Mouse (Mus musculus) embryonic facial prominence, embryonic 14.5 days (tissue): ENCODE measurements around the gene Ybx2. TPM values are rescaled to one million over a fixed set of nuclear protein-coding genes. Genes with fewer than 3 reads are reported as not detected.
"Not testable (repeated sequence)": the region's sequence is repeated elsewhere in the genome, so short reads cannot be mapped to it uniquely, and the experiment has no call there.

ENCODE experiments used
- ATAC-seq: fragments of 200-750 bp; cut with Nextera tagmentation; 2 replicates; pipeline ENCODE4 v1.8.0; 2017; ENCODE audit warnings: low read depth, moderate number of reproducible peaks, moderate TSS enrichment
- DNase-seq: peaks from one replicate; pipeline ENCODE4 v3.0.0-alpha.2; 2015; ENCODE audit warnings: low spot score
- H3K27ac ChIP-seq: fragments of 300-500 bp; sonication (generic); replicated peaks from 2 replicates; pipeline ENCODE4 v1.5.1; 2014; ENCODE audit warnings: low read depth, mild to moderate bottlenecking, low read length, moderate library complexity
- H3K27me3 ChIP-seq: fragments of 300-500 bp; sonication (generic); replicated peaks from 2 replicates; pipeline ENCODE4 v1.6.1; 2014; ENCODE audit warnings: low read length; ENCODE audit not compliant: control insufficient read depth, insufficient read depth
- H3K36me3 ChIP-seq: fragments of 300-500 bp; sonication (generic); 2 replicates; pipeline ENCODE4 v1.6.1; 2014; ENCODE audit warnings: low read length, mixed read lengths; ENCODE audit not compliant: control insufficient read depth, insufficient read depth
- H3K4me1 ChIP-seq: fragments of 300-500 bp; sonication (generic); 2 replicates; pipeline ENCODE4 v1.6.1; 2014; ENCODE audit warnings: antibody characterized with exemption, low read length; ENCODE audit not compliant: control insufficient read depth, insufficient read depth
- H3K4me2 ChIP-seq: fragments of 300-500 bp; sonication (generic); 2 replicates; pipeline ENCODE4 v1.6.1; 2014; ENCODE audit warnings: low read depth, mild to moderate bottlenecking, low read length, moderate library complexity, mixed read lengths
- H3K4me3 ChIP-seq: fragments of 300-500 bp; sonication (generic); 2 replicates; pipeline ENCODE4 v1.5.1; 2014; ENCODE audit warnings: low read depth, mild to moderate bottlenecking, low read length
- H3K9ac ChIP-seq: fragments of 300-500 bp; sonication (generic); 2 replicates; pipeline ENCODE4 v1.6.1; 2014; ENCODE audit warnings: low read depth, mild to moderate bottlenecking, low read length, moderate library complexity, mixed read lengths
- H3K9me3 ChIP-seq: fragments of 300-500 bp; sonication (generic); 2 replicates; pipeline ENCODE4 v1.6.1; 2016; ENCODE audit warnings: low read length; ENCODE audit not compliant: control insufficient read depth
- WGBS: fragments of 180-500 bp; shearing (Covaris S2); extraction: QIAGEN DNeasy Blood & Tissue Kit; methylation state at CpG from one replicate; pipeline ENCODE4 v1.1.7; 2014; 5-methylcytosine and 5-hydroxymethylcytosine counted together
- polyA plus RNA-seq: library from polyadenylated mRNA; unstranded; fragments of >200 nt; fragmentation: Nextera tagmentation; extraction: Ambion mirVana; gene quantifications from 2 replicates; pipeline ENCODE4 v1.2.1, GENCODE M21; 2014

Gene Ybx2
- polyA plus RNA-seq, 1 experiment from 2014 or later, result 4.2 TPM

DNA sequence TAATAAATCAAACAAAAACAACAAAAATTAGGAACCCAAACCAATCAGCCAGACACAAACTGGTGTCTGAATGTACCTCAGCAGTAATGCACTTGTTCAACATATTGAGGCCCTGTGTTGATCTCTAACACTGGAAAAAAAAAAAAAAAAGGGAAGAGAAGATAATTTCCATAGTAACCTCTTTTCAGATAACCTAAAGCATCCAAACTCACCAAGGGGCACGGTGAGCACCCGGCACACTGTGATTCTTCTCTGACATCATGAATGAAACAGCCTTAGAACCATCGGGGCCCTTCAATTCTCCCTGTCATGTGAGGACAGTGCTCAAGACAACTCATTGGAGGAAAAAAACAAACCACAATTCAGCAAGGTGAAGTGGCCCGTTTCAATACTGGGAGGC, 5.9 kb upstream of the Ybx2 start:
- Histone ChIP-seq H3K4me1 (no peaks in the 10 kb centered on the region), H3K9me3 (no peaks in the 10 kb centered on the region), H3K4me2 (no peak overlapping the region), H3K27me3 (no peaks in the 10 kb centered on the region), H3K36me3 (no peaks in the 10 kb centered on the region), H3K9ac (no peak overlapping the region), H3K27ac (no peak overlapping the region), H3K4me3 (no peak overlapping the region)
- ATAC-seq (no peak), DNase-seq (no peak)
- 74% methylated on average over 4 of the region's 4 CpGs for WGBS

GRCm38 (mm10) chr11:69930176-69930575, 5.4 kb upstream of the Ybx2 start:
- ATAC-seq, H3K4me3 ChIP-seq, H3K9ac ChIP-seq, H3K4me1 ChIP-seq, H3K27ac ChIP-seq, DNase-seq, H3K9me3 ChIP-seq, H3K36me3 ChIP-seq, H3K4me2 ChIP-seq, H3K27me3 ChIP-seq: not testable (repeated sequence)
- 84% methylated on average over 8 of the region's 8 CpGs for WGBS

GRCm38 (mm10) chr11:69930967-69931537, 4.5 kb upstream of the Ybx2 start:
- Histone ChIP-seq H3K27me3 (no peaks in the 10 kb centered on the region), H3K9ac (no peak overlapping the region), H3K4me3 (no peak overlapping the region), H3K36me3 (no peaks in the 10 kb centered on the region), H3K4me1 (peaks cover 3% of the 10 kb centered on the region; the same call in 1 of the 2 replicates), H3K9me3 (no peaks in the 10 kb centered on the region), H3K4me2 (no peak overlapping the region), H3K27ac (no peak overlapping the region)
- ATAC-seq (no peak), DNase-seq (no peak)
- 58% methylated on average over 3 of the region's 3 CpGs for WGBS

GRCm38 (mm10) chr11:69931769-69932168, 3.8 kb upstream of the Ybx2 start:
- Histone ChIP-seq H3K36me3 (no peaks in the 10 kb centered on the region), H3K4me1 (peaks cover 10% of the 10 kb centered on the region), H3K9me3 (no peaks in the 10 kb centered on the region), H3K4me3 (no peak overlapping the region), H3K9ac (no peak overlapping the region; the same call in 1 of the 2 replicates), H3K27ac (no peak overlapping the region), H3K4me2 (no peak overlapping the region), H3K27me3 (no peaks in the 10 kb centered on the region; the same call in 1 of the 2 replicates)
- ATAC-seq, result no peak
- DNase-seq, result no peak
- 71% methylated on average over 8 of the region's 8 CpGs for WGBS

- Histone ChIP-seq H3K9ac (no peak overlapping the region), H3K36me3 (no peaks in the 10 kb centered on the region), H3K4me3 (no peak overlapping the region), H3K27me3 (no peaks in the 10 kb centered on the region; the same call in none of the 2 replicates), H3K27ac (no peak overlapping the region), H3K9me3 (no peaks in the 10 kb centered on the region), H3K4me1 (peaks cover 15% of the 10 kb centered on the region), H3K4me2 (no peak overlapping the region)
- DNase-seq, result no peak
- 45% methylated on average over 3 of the region's 3 CpGs for WGBS
- no peak for ATAC-seq
These were observed 3.3 kb upstream of the Ybx2 start for GRCm38 (mm10) chr11:69932254-69932653.

GRCm38 (mm10) chr11:69933066-69933465, 2.5 kb upstream of the Ybx2 start:
- no peak overlapping the region for H3K9ac ChIP-seq
- no peaks in the 10 kb centered on the region for H3K36me3 ChIP-seq
- H3K4me2 ChIP-seq, result no peak overlapping the region
- no peak overlapping the region for H3K27ac ChIP-seq
- peaks cover 19% of the 10 kb centered on the region for H3K4me1 ChIP-seq
- DNase-seq (no peak), ATAC-seq (no peak)
- H3K4me3 ChIP-seq, result no peak overlapping the region
- WGBS, result 71% methylated on average over 4 of the region's 4 CpGs
- no peaks in the 10 kb centered on the region for H3K9me3 ChIP-seq
- no peaks in the 10 kb centered on the region; the same call in none of the 2 replicates for H3K27me3 ChIP-seq

GRCm38 (mm10) chr11:69934169-69934568, 1.4 kb upstream of the Ybx2 start:
- Histone ChIP-seq H3K4me1 (peaks cover 19% of the 10 kb centered on the region), H3K4me2 (peak overlapping the region; percentile 52), H3K36me3 (no peaks in the 10 kb centered on the region), H3K27me3 (no peaks in the 10 kb centered on the region; the same call in none of the 2 replicates), H3K4me3 (peak overlapping the region; percentile 14; the same call in 1 of the 2 replicates), H3K9ac (no peak overlapping the region; the same call in 1 of the 2 replicates), H3K27ac (no peak overlapping the region), H3K9me3 (no peaks in the 10 kb centered on the region)
- peak; percentile 92 for DNase-seq
- ATAC-seq, result peak; percentile 72
- 1% methylated on average over 18 of the region's 18 CpGs for WGBS

DNA sequence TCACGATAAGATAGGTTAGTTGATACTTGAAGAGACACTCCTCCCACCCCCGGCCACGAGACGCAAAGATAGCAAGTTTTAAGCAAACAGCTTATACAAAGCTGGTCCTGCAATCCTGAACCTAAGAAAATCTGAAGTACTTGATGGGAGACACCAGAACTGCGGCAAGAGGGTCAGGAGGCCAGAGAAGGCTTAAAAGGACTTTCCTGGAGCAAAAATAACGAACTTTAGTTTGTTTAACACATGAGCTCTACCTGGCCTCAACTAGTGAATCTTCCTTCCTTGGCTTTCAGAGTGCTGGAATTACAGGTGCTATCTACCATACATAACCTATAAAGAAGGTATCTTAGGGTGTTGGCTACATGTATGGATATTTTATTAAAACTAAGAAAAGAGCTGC, 915 bp upstream of the Ybx2 start:
- Histone ChIP-seq H3K4me2 (peak overlapping the region; percentile 100), H3K9ac (no peak overlapping the region), H3K36me3 (no peaks in the 10 kb centered on the region), H3K27ac (no peak overlapping the region), H3K4me3 (peak overlapping the region; percentile 61; the same call in 1 of the 2 replicates), H3K9me3 (no peaks in the 10 kb centered on the region), H3K4me1 (peaks cover 19% of the 10 kb centered on the region), H3K27me3 (no peaks in the 10 kb centered on the region; the same call in none of the 2 replicates)
- DNase-seq (no peak), ATAC-seq (no peak)
- WGBS, result 23% methylated on average over 6 of the region's 6 CpGs

- under 1% methylated on average over 22 of the region's 30 CpGs for WGBS
- Histone ChIP-seq H3K27me3 (no peaks in the 10 kb centered on the region; the same call in none of the 2 replicates), H3K4me1 (peaks cover 19% of the 10 kb centered on the region), H3K9me3 (no peaks in the 10 kb centered on the region), H3K36me3 (no peaks in the 10 kb centered on the region), H3K27ac (no peak overlapping the region), H3K4me2 (peak overlapping the region; percentile 100), H3K9ac (peak overlapping the region; percentile 73), H3K4me3 (peak overlapping the region; percentile 61)
- DNase-seq (no peak), ATAC-seq (no peak)
These were observed 560 bp downstream of the Ybx2 start for GRCm38 (mm10) chr11:69936156-69936555.
